In genomic region chr13:103847614-103848013, GRCm38 (mm10) we compare ENCODE assay signal across 25 mouse cellular contexts.
A peak's percentile ranks its signal among the peaks of the same experiment; 100 is the strongest.
DNase-seq lines count a peak whose midpoint lies in the region; ATAC-seq and TF ChIP-seq lines count a peak whose summit lies in the region.
"Had no signal": no experiment of that assay in that cellular context is flagged by ENCODE, and none has a peak within 500 bp of the region (broad histone marks: within the 10 kb centered on the region; RNA-seq: fewer than 3 reads in every experiment).

No protein-coding gene starts in this region.

- H3K4me1 ChIP-seq in MEL (ENCODE audit: control insufficient read depth in 1 of 2, insufficient read depth in 2 of 2, low read length in 2 of 2) = no peaks in the 10 kb centered on the region

- H3K27ac ChIP-seq in MEL (ENCODE audit: control insufficient read depth, low read depth, low read length) = no peak overlapping the region

- H3K9ac ChIP-seq in MEL (ENCODE audit: control insufficient read depth, low read depth, low read length, poor library complexity, severe bottlenecking) = no peak overlapping the region

- no peak for TF ChIP-seq RAD21 in MEL (IDR thresholded peaks at IDR 0.05; ENCODE audit: low read depth, low read length)

- H3K79me2 ChIP-seq in MEL (ENCODE audit: control insufficient read depth, insufficient read depth, low read length, poor library complexity) = no peaks in the 10 kb centered on the region

- TF ChIP-seq EP300 in MEL (IDR thresholded peaks at IDR 0.05; ENCODE audit: low read depth in 1 of 2, low read length in 2 of 2) = no peak

- ATAC-seq in megakaryocyte progenitor cell, adult 5-6 weeks (replicated peaks; ENCODE audit: poor library complexity) = 0 out of 2 replicates have a peak, but pooled peaks have one; percentile 17
- ATAC-seq: activated CD4-positive, CD25-positive, alpha-beta regulatory T cell, adult 4 months; CD4-positive, CD25-positive, alpha-beta regulatory T cell, adult 4 months; Patski had no signal

- DNase-seq in 416B (ENCODE audit: low read depth) = peak; percentile 28
- peak; percentile 63 for DNase-seq in MEL (ENCODE audit: low read depth, low spot score)
- peak; percentile 41 for DNase-seq in MEL-GATA-1-ER (ENCODE audit: extremely low read depth, low read depth)
- DNase-seq in adrenal gland, adult 8-10 months = no peak
- DNase-seq in layer of hippocampus, postnatal 36 days = no peak
- no peak for DNase-seq in lung, postnatal 25 days (ENCODE audit: low spot score)
- DNase-seq in cerebellum, adult 11 months = no peak
- DNase-seq: adrenal gland, adult 2 months; adrenal gland, postnatal 10 days; adrenal gland, postnatal 14 days; adrenal gland, postnatal 25 days; adrenal gland, postnatal 36 days; B cell, adult 2 months; cerebellum, adult 11-12 months; cerebellum, adult 18-20 months; cerebellum, adult 2 months; cerebellum, adult 8-10 months; cerebellum, adult 9-10 months; cerebellum, adult 9-11 months had no signal

- no peak for TF ChIP-seq POLR2A in MEL (IDR thresholded peaks at IDR 0.05; ENCODE audit: control insufficient read depth in 1 of 2, insufficient read depth in 1 of 2, low read depth in 1 of 2, low read length in 2 of 2, poor library complexity in 1 of 2)

- no peak for TF ChIP-seq CTCF in MEL (IDR thresholded peaks at IDR 0.05 in 2 of 3, conservative IDR thresholded peaks at IDR 0.05 in 1 of 3; ENCODE audit: control insufficient read depth in 1 of 3, insufficient read depth in 1 of 3, low read depth in 2 of 3, low read length in 3 of 3, poor library complexity in 1 of 3, severe bottlenecking in 1 of 3)

- H3K9me3 ChIP-seq in MEL (replicated peaks; ENCODE audit: insufficient read depth, low read length) = no peaks in the 10 kb centered on the region
- H3K9me3 ChIP-seq: G1E had no signal

- peaks cover 0 to 12% of the 10 kb centered on the region in 2 experiments; a peak in 2 of 4 replicates for H3K36me3 ChIP-seq in MEL (ENCODE audit: control insufficient read depth in 1 of 2, insufficient read depth in 2 of 2, low read length in 2 of 2)

- H3K27me3 ChIP-seq in MEL (ENCODE audit: control insufficient read depth in 1 of 2, insufficient read depth in 2 of 2, low read length in 2 of 2) = no peaks in the 10 kb centered on the region
- H3K27me3 ChIP-seq: CH12.LX, Patski had no signal

- H3K4me3 ChIP-seq in MEL (ENCODE audit: control insufficient read depth in 1 of 2, insufficient read depth in 1 of 2, low read depth in 2 of 2, low read length in 2 of 2) = no peak overlapping the region

TF ChIP-seq in MEL, 35 proteins besides CTCF, POLR2A, EP300 and RAD21:
- no peak for TF ChIP-seq ELF1 (IDR thresholded peaks at IDR 0.05; ENCODE audit: low read depth, low read length)
- no peak for TF ChIP-seq TCF12 (IDR thresholded peaks at IDR 0.05; ENCODE audit: low read depth, low read length)
- peak; percentile 52 for TF ChIP-seq TAL1 (IDR thresholded peaks at IDR 0.05; ENCODE audit: low read length)
- peak; percentile 62; the same call in 1 of the 2 replicates for TF ChIP-seq RCOR1 (IDR thresholded peaks at IDR 0.05; ENCODE audit: low read depth, low read length)
TF ChIP-seq in MEL: peak in this region for 2.

Comparison
In these comparisons a context has a peak if more than half of its experiments do, and no peak if none do; other contexts are left out.
1. DNase-seq: peak in 416B (single experiment), MEL (single experiment) and MEL-GATA-1-ER (single experiment); none in adrenal gland, adult 8-10 months (single experiment), layer of hippocampus, postnatal 36 days (0 of 2), lung, postnatal 25 days (single experiment) and cerebellum, adult 11 months (single experiment).